Mouse (Mus musculus) gastrocnemius, adult 18-20 months (tissue): ENCODE measurements around the gene Olfr558. TPM values are rescaled to one million over a fixed set of nuclear protein-coding genes. Genes with fewer than 3 reads are reported as not detected.

Experiments
- DNase-seq: peaks from one replicate; pipeline ENCODE4 v3.0.0; 2021; ENCODE audit warnings: low spot score
- long read RNA-seq, 2 experiments: library from polyadenylated mRNA; stranded (forward); transcript quantifications; one replicate each; pipeline ENCODE4 v2.0.0; 2021
- total RNA-seq, 2 experiments: library from RNA; stranded (reverse); gene quantifications; 2 replicates each; pipeline ENCODE4 v1.2.3; 2021

The Olfr558 gene
- 1 to 10 TPM in 1 of 2 experiments, under 1 TPM in 1; 0.91 to 1.3 TPM for total RNA-seq
- long read RNA-seq, experiment 1: 0 reads
- long read RNA-seq, experiment 2, partial matches to known transcripts: 0 of 2 reads
- long read RNA-seq, experiment 2, other reads (novel, unspliced or antisense): 0 of 2 reads

GRCm38 (mm10) chr7:102701915-102702314 is at the start of gene Olfr558:
TSS of gene Olfr558 (plus strand) at chr7:102702215.
- DNase-seq: no peak

DNA sequence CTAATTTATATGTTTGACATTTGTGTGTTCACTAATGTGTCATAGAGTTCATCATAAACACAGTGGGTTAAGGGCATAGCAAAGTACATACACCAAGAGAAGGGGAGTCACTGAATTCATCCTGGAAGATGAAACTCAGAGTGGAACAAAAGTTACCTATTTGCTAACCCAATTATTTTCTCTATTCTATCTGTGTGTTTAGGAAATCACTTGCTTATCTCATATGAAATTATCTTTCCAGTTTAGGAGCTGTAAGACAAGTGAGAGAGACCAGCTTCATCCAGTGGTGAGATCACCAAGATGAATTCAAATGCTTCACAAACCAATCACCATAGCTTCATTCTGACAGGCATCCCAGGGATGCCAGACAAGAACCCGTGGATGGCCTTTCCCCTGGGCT is 43.5 kb upstream of the Olfr558 start, which contains the start of gene Olfr555:
Gene Olfr555 (plus strand): TSS at position 301 of the 400 bp plus-strand sequence.
- no peak for DNase-seq

DNA sequence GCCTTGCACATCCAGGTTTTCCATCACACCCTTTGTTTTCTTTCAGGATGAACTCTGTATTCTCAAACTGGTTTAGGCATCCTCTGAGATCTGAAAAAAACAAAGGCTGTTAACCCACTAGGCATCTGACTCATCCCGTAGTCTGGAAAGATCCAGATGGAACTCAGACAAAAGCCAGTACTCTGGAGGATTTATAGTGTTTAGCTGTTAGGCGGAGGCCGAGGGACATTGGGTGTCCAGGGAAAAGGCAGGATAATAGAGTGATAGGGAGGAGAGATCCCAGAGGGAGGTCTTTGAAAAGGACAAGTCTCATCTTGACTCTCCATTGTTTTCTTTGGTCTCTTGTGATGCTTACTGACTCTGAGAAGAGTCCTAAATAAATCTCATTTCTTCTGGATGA is 37.4 kb upstream of the Olfr558 start, which contains the start of gene Olfr556:
Gene Olfr556 (plus strand): TSS at position 301 of the 400 bp plus-strand sequence.
- no peak for DNase-seq

GRCm38 (mm10) chr7:102665378-102665777 is 36.6 kb upstream of the Olfr558 start:
- no peak for DNase-seq

DNA sequence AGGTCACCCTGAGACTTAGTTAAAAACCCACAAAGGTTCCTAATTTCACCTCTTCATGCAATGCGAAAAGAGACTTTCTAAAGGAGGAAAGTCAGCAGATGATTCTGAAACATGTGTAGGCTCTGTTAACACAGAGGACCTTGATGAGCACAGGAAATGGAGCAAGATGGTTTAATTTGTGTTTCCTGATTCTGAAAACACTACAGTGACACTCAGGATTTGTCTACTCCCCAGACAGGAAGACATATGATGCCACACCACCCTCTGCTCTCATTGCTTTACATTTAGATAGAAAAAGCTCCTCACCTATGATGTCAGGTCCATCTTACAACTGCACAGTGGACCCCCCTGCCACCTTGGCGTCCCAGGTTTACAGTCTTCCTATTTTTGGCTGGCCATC is 25.8 kb upstream of the Olfr558 start:
- DNase-seq: no peak

DNA sequence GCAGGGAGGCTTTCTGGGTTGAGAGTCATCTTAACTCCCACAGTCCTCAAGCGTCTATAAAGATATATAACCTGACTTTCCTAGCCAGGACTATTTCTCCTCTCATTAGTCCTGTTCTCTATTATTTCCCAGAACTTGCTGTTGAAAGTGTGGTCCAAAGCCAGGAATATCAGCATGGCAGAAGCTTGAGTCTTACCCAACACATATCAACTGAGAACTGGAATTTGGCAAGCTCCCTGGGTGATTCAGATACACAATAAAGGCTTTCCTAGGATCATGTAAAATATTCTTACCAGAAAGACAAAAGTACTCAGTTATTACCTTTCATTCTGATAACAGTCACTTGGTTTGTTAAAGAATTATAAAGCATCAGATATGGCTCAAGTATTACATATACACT is 20.1 kb upstream of the Olfr558 start:
- DNase-seq: no peak

GRCm38 (mm10) chr7:102686944-102687501 is 15.0 kb upstream of the Olfr558 start, which contains the start of gene Trim68:
TSS of gene Trim68 (minus strand) at chr7:102687327.
- peak; percentile 90 for DNase-seq

- peak; percentile 9 for DNase-seq
Observed at GRCm38 (mm10) chr7:102695358-102696125, 6.5 kb upstream of the Olfr558 start, which contains the start of gene Olfr557. TSS of gene Olfr557 (plus strand) at chr7:102695910.

DNA sequence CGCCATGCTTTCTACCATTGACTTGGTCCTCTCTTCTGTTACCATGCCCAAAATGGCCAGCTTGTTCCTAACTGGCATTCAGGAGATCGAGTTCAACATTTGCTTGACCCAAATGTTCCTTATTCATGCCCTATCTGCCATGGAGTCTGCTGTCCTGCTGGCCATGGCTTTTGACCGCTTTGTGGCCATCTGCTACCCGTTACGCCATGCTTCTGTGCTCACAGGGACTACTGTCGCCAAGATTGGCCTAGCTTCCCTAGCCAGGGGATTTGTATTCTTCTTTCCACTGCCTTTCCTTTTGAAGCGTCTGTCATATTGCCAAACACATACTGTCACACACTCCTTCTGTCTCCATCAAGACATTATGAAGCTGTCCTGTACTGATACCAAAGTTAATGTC is 3.6 kb upstream of the Olfr558 start:
- no peak for DNase-seq

GRCm38 (mm10) chr7:102718970-102719369 is 17.0 kb downstream of the Olfr558 start, which contains the start of gene Olfr33:
TSS of gene Olfr33 (minus strand) at chr7:102719070.
- no peak for DNase-seq

GRCm38 (mm10) chr7:102727391-102727790 is 25.4 kb downstream of the Olfr558 start, which contains the start of gene Olfr559:
TSS of gene Olfr559 (minus strand) at chr7:102727491.
- no peak for DNase-seq

DNA sequence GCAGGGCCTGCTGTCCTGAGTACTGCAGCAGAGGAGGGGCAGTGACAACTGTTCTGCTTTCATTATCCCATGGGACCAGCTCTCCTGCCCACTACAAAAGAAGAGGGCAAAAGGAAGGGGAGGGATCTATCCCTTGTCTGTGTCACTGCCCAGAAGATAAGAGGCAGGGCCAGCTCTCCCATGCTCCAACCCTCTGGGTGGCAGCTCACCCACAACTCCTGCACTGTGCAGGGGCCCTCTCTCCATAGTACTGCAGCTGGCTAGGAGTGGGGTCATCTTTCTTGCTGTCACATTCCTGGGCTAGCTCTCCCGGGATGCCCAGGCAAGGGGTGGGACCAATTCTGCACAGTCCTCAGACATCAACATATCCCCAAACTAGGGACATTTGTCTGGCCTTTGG is 31.8 kb downstream of the Olfr558 start:
- DNase-seq: no peak

- no peak for DNase-seq
Observed at GRCm38 (mm10) chr7:102737705-102738104, 35.7 kb downstream of the Olfr558 start.

DNA sequence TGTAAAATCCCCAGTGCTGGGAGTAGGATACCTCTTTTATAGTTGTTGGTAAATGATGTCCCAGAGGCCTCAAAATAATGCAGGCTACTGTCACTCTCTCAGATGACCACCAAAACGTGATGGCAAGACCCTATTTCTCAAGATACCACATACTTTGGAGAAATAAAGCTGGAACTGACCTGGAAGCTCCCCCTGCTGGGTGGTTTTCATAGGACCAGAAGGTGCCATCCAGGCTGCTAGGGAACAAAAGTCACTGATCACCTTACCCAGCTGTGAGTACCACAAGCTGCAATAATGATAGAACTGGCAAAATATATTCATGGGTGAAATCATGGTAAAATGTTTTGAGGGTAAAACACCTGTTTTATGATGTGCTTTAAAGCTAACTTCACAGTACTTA is 50.1 kb downstream of the Olfr558 start:
- no peak for DNase-seq

- no peak for DNase-seq
Observed at GRCm38 (mm10) chr7:102759266-102759665, 57.3 kb downstream of the Olfr558 start, which contains the start of the genes Olfr560 and Olfr78. TSS of gene Olfr560 (minus strand) at chr7:102759366. TSS of gene Olfr78 (minus strand) at chr7:102759471.

Other genes starting within 250 kb of the Olfr558 start
- not detected for gene Olfr543, start 220.5 kb upstream of the Olfr558 start, total RNA-seq
- gene Olfr544, start 213.9 kb upstream of the Olfr558 start, total RNA-seq: not detected
- gene Olfr545, start 202.6 kb upstream of the Olfr558 start, total RNA-seq: not detected
- gene Olfr547, start 167.5 kb upstream of the Olfr558 start, total RNA-seq: not detected
- not detected for gene Olfr548-ps1, start 161.3 kb upstream of the Olfr558 start, total RNA-seq
- not detected for gene Olfr549, start 152.3 kb upstream of the Olfr558 start, total RNA-seq
- 1 to 10 TPM; 1.7 to 3.2 TPM for gene Trim21, start 136.7 kb upstream of the Olfr558 start, total RNA-seq
- under 1 TPM in 1 of 2 experiments, not detected in 1; 0.16 TPM for gene Olfr550, start 130.8 kb upstream of the Olfr558 start, total RNA-seq
- gene Olfr551, start 110.3 kb upstream of the Olfr558 start, total RNA-seq: not detected
- gene Olfr552, start 104.4 kb upstream of the Olfr558 start, total RNA-seq: under 1 TPM; 0.09 to 0.17 TPM
- not detected for gene Olfr553, start 84.0 kb upstream of the Olfr558 start, total RNA-seq
- not detected for gene Olfr554, start 63.8 kb upstream of the Olfr558 start, total RNA-seq
- gene Olfr555, start 43.4 kb upstream of the Olfr558 start, total RNA-seq: not detected
- gene Olfr556, start 37.3 kb upstream of the Olfr558 start, total RNA-seq: not detected
- 1 to 10 TPM; 3.8 to 4.5 TPM for gene Trim68, start 14.9 kb upstream of the Olfr558 start, total RNA-seq
- not detected for gene Olfr557, start 6.3 kb upstream of the Olfr558 start, total RNA-seq
- not detected for gene Olfr33, start 16.9 kb downstream of the Olfr558 start, total RNA-seq
- gene Olfr559, start 25.3 kb downstream of the Olfr558 start, total RNA-seq: not detected
- not detected for gene Olfr560, start 57.2 kb downstream of the Olfr558 start, total RNA-seq
- gene Olfr78, start 57.3 kb downstream of the Olfr558 start, total RNA-seq: under 1 TPM; 0.21 to 0.40 TPM
- gene Olfr561, start 69.0 kb downstream of the Olfr558 start, total RNA-seq: not detected
- gene Olfr564, start 101.3 kb downstream of the Olfr558 start, total RNA-seq: not detected
- not detected for gene Olfr566, start 156.6 kb downstream of the Olfr558 start, total RNA-seq
- not detected for gene Olfr568, start 174.9 kb downstream of the Olfr558 start, total RNA-seq
- gene Olfr569, start 188.7 kb downstream of the Olfr558 start, total RNA-seq: not detected
- not detected for gene Olfr570, start 192.4 kb downstream of the Olfr558 start, total RNA-seq
- gene Olfr571, start 215.3 kb downstream of the Olfr558 start, total RNA-seq: not detected
- gene Olfr572, start 222.2 kb downstream of the Olfr558 start, total RNA-seq: not detected
- gene Olfr573-ps1, start 240.4 kb downstream of the Olfr558 start, total RNA-seq: not detected
- not detected for gene Olfr574, start 246.3 kb downstream of the Olfr558 start, total RNA-seq